Mouse (Mus musculus) bone marrow macrophage, adult 2 months (primary cell): ENCODE data around the gene Hspbap1. TPM values are rescaled to one million over a fixed set of nuclear protein-coding genes. Genes with fewer than 3 reads are reported as not detected.
A peak's percentile ranks its signal among the peaks of the same experiment; 100 is the strongest.

ENCODE experiments used
- H3K27ac ChIP-seq: 2 replicates; pipeline ENCODE4 v1.5.1; 2012; ENCODE audit warnings: low read depth, low read length; ENCODE audit not compliant: insufficient read depth
- H3K4me1 ChIP-seq: 2 replicates; pipeline ENCODE4 v1.6.1; 2012; ENCODE audit warnings: low read length; ENCODE audit not compliant: control insufficient read depth, insufficient read depth
- H3K4me3 ChIP-seq: 2 replicates; pipeline ENCODE4 v1.5.1; 2012; ENCODE audit warnings: mild to moderate bottlenecking, low read length, moderate library complexity; ENCODE audit not compliant: insufficient read depth
- CTCF ChIP-seq: IDR thresholded peaks from 2 replicates; pipeline ENCODE4 v1.5.1; 2012; ENCODE audit warnings: low read depth, mild to moderate bottlenecking, low read length, moderate library complexity
- POLR2A ChIP-seq: IDR thresholded peaks from 2 replicates; pipeline ENCODE4 v1.6.1; 2012; ENCODE audit warnings: mild to moderate bottlenecking, low read depth, low read length, borderline replicate concordance
- polyA plus RNA-seq: library from polyadenylated mRNA; stranded (reverse); fragments of >200 nt; gene quantifications from 2 replicates; pipeline ENCODE4 v1.2.4, GENCODE M21; 2012; ENCODE audit not compliant: missing spikeins, insufficient read depth, insufficient read length

The Hspbap1 gene
- polyA plus RNA-seq, 1 experiment: 3.2 TPM

GRCm38 (mm10) chr16:35829999-35830398 is 59.8 kb downstream of the Hspbap1 start:
- no peak overlapping the region for H3K27ac ChIP-seq
- TF ChIP-seq POLR2A (no peak), CTCF (no peak)
- no peaks in the 10 kb centered on the region for H3K4me1 ChIP-seq
- no peak overlapping the region for H3K4me3 ChIP-seq

DNA sequence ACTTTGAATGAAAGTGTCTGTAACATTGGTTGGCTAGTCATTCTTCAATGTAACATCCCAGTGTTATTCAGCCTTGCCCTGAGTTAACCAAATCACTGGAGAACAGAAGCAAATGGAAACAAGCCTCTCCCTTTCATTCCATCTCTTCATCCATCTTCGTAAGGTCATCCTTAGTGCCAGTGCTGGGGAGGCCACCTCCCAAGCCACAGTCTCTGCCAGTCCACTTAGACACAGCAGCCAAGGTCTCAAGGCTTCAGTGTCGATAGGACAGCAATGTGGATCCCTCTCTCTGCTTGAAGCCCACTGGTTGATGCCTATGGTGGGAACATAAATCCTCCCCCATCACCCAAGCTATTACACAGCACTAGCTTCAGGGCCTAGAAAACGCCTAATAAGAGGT is 62.8 kb downstream of the Hspbap1 start:
- Histone ChIP-seq H3K27ac (no peak overlapping the region), H3K4me3 (no peak overlapping the region), H3K4me1 (no peaks in the 10 kb centered on the region)
- TF ChIP-seq POLR2A: no peak

GRCm38 (mm10) chr16:35834653-35835052 is 64.5 kb downstream of the Hspbap1 start:
- H3K4me3 ChIP-seq: no peak overlapping the region
- no peaks in the 10 kb centered on the region for H3K4me1 ChIP-seq
- no peak overlapping the region for H3K27ac ChIP-seq
- TF ChIP-seq CTCF (no peak), POLR2A (no peak)

DNA sequence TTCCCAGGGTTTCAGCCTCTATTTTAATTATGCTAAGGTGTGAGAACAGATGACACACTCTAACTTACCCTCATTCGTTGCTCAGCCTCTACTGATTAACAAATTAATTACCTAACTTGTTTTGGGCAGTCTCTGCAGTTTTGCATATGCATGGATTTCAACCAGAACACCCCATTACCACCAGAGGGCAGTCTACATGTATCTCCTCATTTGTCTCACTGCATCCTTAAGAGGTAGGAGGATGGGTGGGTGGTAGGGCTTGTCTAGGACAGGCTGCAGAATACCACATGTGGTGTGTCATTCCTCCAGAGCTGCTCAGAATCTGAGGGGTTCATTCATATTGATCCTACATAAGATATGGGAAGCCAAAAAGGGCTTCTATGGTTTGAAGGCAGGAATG is 69.5 kb downstream of the Hspbap1 start:
- no peak for TF ChIP-seq CTCF
- no peak for TF ChIP-seq POLR2A
- no peaks in the 10 kb centered on the region for H3K4me1 ChIP-seq
- H3K4me3 ChIP-seq: no peak overlapping the region
- no peak overlapping the region for H3K27ac ChIP-seq

- H3K4me3 ChIP-seq: no peak overlapping the region
- TF ChIP-seq POLR2A (no peak), CTCF (no peak)
- H3K4me1 ChIP-seq: no peaks in the 10 kb centered on the region
- H3K27ac ChIP-seq: no peak overlapping the region
Observed at GRCm38 (mm10) chr16:35847138-35847537, 77.0 kb downstream of the Hspbap1 start.

- no peak for TF ChIP-seq CTCF
- no peak for TF ChIP-seq POLR2A
Observed at GRCm38 (mm10) chr16:35855846-35856245, 85.7 kb downstream of the Hspbap1 start.

DNA sequence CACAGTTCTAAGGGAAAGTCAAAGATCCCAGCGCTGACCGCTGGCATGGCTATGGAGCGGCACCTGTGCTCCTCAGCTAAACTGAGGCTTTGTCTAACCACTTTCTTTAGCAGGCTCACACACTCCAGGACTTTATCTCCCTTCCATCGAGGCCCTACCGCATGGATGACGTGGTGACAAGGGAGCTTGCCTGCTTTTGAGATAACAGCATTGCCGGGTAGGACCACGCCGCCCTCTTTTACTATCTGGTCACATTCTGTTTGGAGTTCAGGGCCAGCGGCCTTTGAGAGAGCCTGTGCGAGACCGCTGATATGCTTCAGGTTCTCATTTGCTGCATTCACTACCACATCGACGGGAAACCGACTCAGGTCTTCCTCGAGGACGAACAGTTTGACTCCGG is 86.6 kb downstream of the Hspbap1 start:
- Histone ChIP-seq H3K4me3 (no peak overlapping the region), H3K27ac (no peak overlapping the region), H3K4me1 (no peaks in the 10 kb centered on the region)
- TF ChIP-seq CTCF (no peak), POLR2A (no peak)

More at GRCm38 (mm10) chr16:35855846-35856245, 85.7 kb downstream of the Hspbap1 start:
- H3K4me1 ChIP-seq: no peaks in the 10 kb centered on the region
- H3K4me3 ChIP-seq: no peak overlapping the region
- H3K27ac ChIP-seq: no peak overlapping the region

DNA sequence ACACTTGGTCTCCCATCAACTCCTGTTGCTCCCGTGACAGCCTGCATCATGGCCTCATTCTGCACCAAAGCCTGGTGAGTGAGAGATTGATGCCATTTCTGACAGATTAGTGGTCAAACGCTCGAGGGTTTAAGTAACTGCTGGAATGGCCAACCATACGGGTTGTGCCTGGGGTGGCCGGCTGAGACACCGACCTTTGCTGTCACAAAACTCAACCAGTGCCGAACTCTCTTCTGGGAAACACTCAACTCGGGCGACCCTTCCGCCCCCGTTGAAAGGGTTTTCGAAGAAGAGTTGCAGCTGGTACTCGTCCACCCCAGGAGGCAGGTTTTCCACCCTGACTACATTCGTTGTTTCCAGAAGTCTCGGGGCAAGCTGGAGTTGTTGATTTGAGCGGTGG is 90.1 kb downstream of the Hspbap1 start:
- Histone ChIP-seq H3K4me3 (no peak overlapping the region), H3K4me1 (no peaks in the 10 kb centered on the region), H3K27ac (no peak overlapping the region)
- TF ChIP-seq POLR2A: no peak
- no peak for TF ChIP-seq CTCF

- TF ChIP-seq CTCF: no peak
- no peak for TF ChIP-seq POLR2A
- H3K4me1 ChIP-seq: no peaks in the 10 kb centered on the region
- no peak overlapping the region for H3K27ac ChIP-seq
- no peak overlapping the region for H3K4me3 ChIP-seq
Observed at GRCm38 (mm10) chr16:35862057-35862456, 91.9 kb downstream of the Hspbap1 start.

DNA sequence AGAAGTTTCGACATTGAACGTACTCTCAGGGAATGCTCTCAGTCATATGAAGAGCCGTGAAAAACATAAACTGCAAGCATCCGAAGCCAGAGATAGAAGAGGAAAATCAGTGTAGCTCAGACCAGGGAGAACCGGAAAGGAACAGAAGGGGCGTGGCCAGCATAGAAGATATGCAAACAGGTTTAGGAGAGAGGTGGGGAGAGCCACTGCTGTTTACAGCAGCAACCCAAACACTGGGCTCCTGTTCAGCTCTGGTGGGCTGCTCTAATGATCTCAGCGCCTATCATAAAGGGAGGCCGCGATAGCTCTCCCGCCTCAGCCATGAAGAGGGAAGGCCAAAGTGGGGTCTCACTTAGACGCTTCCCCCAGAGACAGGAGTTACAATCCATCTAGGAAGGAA is 97.6 kb downstream of the Hspbap1 start:
- Histone ChIP-seq H3K4me1 (peaks cover 17% of the 10 kb centered on the region), H3K27ac (no peak overlapping the region), H3K4me3 (no peak overlapping the region)
- TF ChIP-seq POLR2A: no peak
- TF ChIP-seq CTCF: no peak

DNA sequence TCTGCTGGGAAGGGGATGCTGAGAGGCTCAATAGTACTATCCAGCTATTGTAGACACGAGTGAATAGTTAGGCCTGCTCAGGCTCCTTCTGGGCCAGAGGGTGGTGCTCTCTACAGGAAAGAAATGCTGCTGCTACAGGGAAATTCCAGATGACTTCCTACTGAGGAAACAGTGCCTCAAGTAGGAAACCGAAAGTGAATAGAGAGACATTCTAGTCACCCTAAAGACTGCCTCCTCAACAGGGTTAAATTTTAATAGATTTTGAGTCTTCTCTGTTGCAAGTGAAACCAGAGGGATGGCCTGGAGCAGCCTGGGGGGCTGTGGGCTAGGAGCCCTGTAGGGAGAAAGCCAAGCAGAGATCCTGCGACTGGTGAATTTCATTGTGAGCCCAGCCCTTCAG is 99.0 kb downstream of the Hspbap1 start:
- TF ChIP-seq POLR2A (no peak), CTCF (no peak)
- peaks cover 17% of the 10 kb centered on the region for H3K4me1 ChIP-seq
- H3K27ac ChIP-seq: peak overlapping the region; percentile 81
- H3K4me3 ChIP-seq: peak overlapping the region; percentile 71
